Comparison of ENCODE assay signal across 8 mouse cellular contexts in genomic region chr8:84773833-84774232, GRCm38 (mm10). TPM values are rescaled to one million over a fixed set of nuclear protein-coding genes. Genes with fewer than 3 reads are reported as not detected.
A peak's percentile ranks its signal among the peaks of the same experiment; 100 is the strongest.
DNase-seq lines count a peak whose midpoint lies in the region; ATAC-seq lines count a peak whose summit lies in the region.

No protein-coding gene starts in this region.

- peak; percentile 44 for DNase-seq in ZHBTc4 (ENCODE audit: low read depth, low spot score)
- peak; percentile 84 to 94 for DNase-seq in cerebellum, adult 18-20 months
- peak; percentile 66 to 76 for DNase-seq in frontal cortex, postnatal 14 days (ENCODE audit: low spot score in 2 of 2)
- peak; percentile 84 for DNase-seq in layer of hippocampus, postnatal 36 days
- peak; percentile 76 for DNase-seq in lung, postnatal 14 days
- peak; percentile 79 for DNase-seq in right cerebral cortex, postnatal 4 days

- H3K9me3 ChIP-seq in hindbrain, embryonic 12.5 days (replicated peaks) = no peaks in the 10 kb centered on the region

- H3K4me2 ChIP-seq in hindbrain, embryonic 12.5 days (replicated peaks) = peak overlapping the region; percentile 46

- ATAC-seq in hindbrain, embryonic 12.5 days (ENCODE audit: low FRiP score) = peak; percentile 66
- ATAC-seq in erythroblast, adult 5-6 weeks (replicated peaks; ENCODE audit: low FRiP score, poor library complexity, severe bottlenecking) = no peak

- H3K27ac ChIP-seq in hindbrain, embryonic 12.5 days = no peak overlapping the region

- H3K36me3 ChIP-seq in hindbrain, embryonic 12.5 days = no peaks in the 10 kb centered on the region

- peaks cover 43% of the 10 kb centered on the region for H3K4me1 ChIP-seq in hindbrain, embryonic 12.5 days

- peaks cover 99% of the 10 kb centered on the region for H3K27me3 ChIP-seq in hindbrain, embryonic 12.5 days

- peak overlapping the region; percentile 36; the same call in 1 of the 2 replicates for H3K9ac ChIP-seq in hindbrain, embryonic 12.5 days

- WGBS in hindbrain, embryonic 12.5 days = 0% methylated on average over 12 of the region's 19 CpGs

- peak overlapping the region; percentile 15; the same call in 1 of the 2 replicates for H3K4me3 ChIP-seq in hindbrain, embryonic 12.5 days

RNA-seq across cellular contexts. Expression of gene Nfix, which starts 26.3 kb away (rescaled TPM):
- 11.6 and 14.2 TPM in 2 replicates for polyA plus RNA-seq in hindbrain, embryonic 12.5 days (2016; fragmentation: Nextera tagmentation; extraction: Ambion mirVana)
- total RNA-seq in layer of hippocampus, postnatal 36 days (2021) = 100 to 1,000 TPM; 387 to 434 TPM
- 19.0 and 24.5 TPM in 2 replicates for total RNA-seq in erythroblast, adult 5-6 weeks (2015; ENCODE audit: low replicate concordance)
- total RNA-seq in erythroblast, adult 5-6 weeks (2017; ENCODE audit: low replicate concordance) = 7.9 and 14.1 TPM in 2 replicates

RNA-seq across cellular contexts. Expression of gene Dand5, which starts 48.8 kb away (rescaled TPM):
- 6.6 and 7.1 TPM in 2 replicates for polyA plus RNA-seq in hindbrain, embryonic 12.5 days (2016; fragmentation: Nextera tagmentation; extraction: Ambion mirVana)
- 10 to 100 TPM in 1 of 2 experiments, 1 to 10 TPM in 1; 9.4 to 10.5 TPM for total RNA-seq in layer of hippocampus, postnatal 36 days (2021)
- 2.3 TPM in 1 of 2 replicates, not detected in the other for total RNA-seq in erythroblast, adult 5-6 weeks (2015; ENCODE audit: low replicate concordance)
- total RNA-seq in erythroblast, adult 5-6 weeks (2017; ENCODE audit: low replicate concordance) = 2.3 and 3.9 TPM in 2 replicates

RNA-seq across cellular contexts. Expression of gene G430095P16Rik, which starts 51.0 kb away (rescaled TPM):
- 3.0 and 3.6 TPM in 2 replicates for polyA plus RNA-seq in hindbrain, embryonic 12.5 days (2016; fragmentation: Nextera tagmentation; extraction: Ambion mirVana)
- not detected for total RNA-seq in layer of hippocampus, postnatal 36 days (2021)
- 7.9 and 18.1 TPM in 2 replicates for total RNA-seq in erythroblast, adult 5-6 weeks (2015; ENCODE audit: low replicate concordance)
- 3.6 and 12.9 TPM in 2 replicates for total RNA-seq in erythroblast, adult 5-6 weeks (2017; ENCODE audit: low replicate concordance)

RNA-seq across cellular contexts. Expression of gene Gadd45gip1, which starts 57.5 kb away (rescaled TPM):
- 35.7 and 38.6 TPM in 2 replicates for polyA plus RNA-seq in hindbrain, embryonic 12.5 days (2016; fragmentation: Nextera tagmentation; extraction: Ambion mirVana)
- 10 to 100 TPM; 23.2 to 25.7 TPM for total RNA-seq in layer of hippocampus, postnatal 36 days (2021)
- total RNA-seq in erythroblast, adult 5-6 weeks (2015; ENCODE audit: low replicate concordance) = 4.4 and 5.9 TPM in 2 replicates
- 7.4 and 7.7 TPM in 2 replicates for total RNA-seq in erythroblast, adult 5-6 weeks (2017; ENCODE audit: low replicate concordance)

Comparison
In these comparisons a context has a peak if more than half of its experiments do, and no peak if none do; other contexts are left out.
1. RNA of gene Nfix, which starts 26.3 kb away (total RNA-seq): 387 to 434 TPM in layer of hippocampus, postnatal 36 days; 7.9 to 24.5 TPM in erythroblast, adult 5-6 weeks; every median in the first group is over 10 times any median in the second.
2. RNA of gene G430095P16Rik, which starts 51.0 kb away (total RNA-seq): 3.6 to 18.1 TPM in erythroblast, adult 5-6 weeks; not detected in layer of hippocampus, postnatal 36 days; every median in the first group is over 4 times any median in the second.
3. Peak in every context shown above with its lines, with median percentiles within 50 percentile points of each other: DNase-seq.